Mouse (Mus musculus) CH12.LX (cell line): Measurements from ENCODE around the gene Hinfp.

Experiments used
- BHLHE40 ChIP-seq: IDR thresholded peaks from 2 replicates; pipeline ENCODE4 v1.6.1; 2011; ENCODE audit warnings: mild to moderate bottlenecking, low read depth, low read length, improper control_type of control experiment
- CHD2 ChIP-seq: IDR thresholded peaks from 2 replicates; pipeline ENCODE4 v1.6.1; 2011; ENCODE audit warnings: low read length, improper control_type of control experiment
- CTCF ChIP-seq, 2 experiments: IDR thresholded peaks in 1 of 2; conservative IDR thresholded peaks in 1 of 2; 2 replicates each; pipeline ENCODE4 v1.5.1; 2011 to 2012; ENCODE audit warnings: low read depth in 2 of 2, low read length in 2 of 2, improper control_type of control experiment in 1 of 2, inconsistent platforms in 1 of 2, mild to moderate bottlenecking in 1 of 2, moderate library complexity in 1 of 2
- E2F4 ChIP-seq: IDR thresholded peaks from 2 replicates; pipeline ENCODE4 v1.6.1; 2011; ENCODE audit warnings: low read depth, low read length, improper control_type of control experiment; ENCODE audit not compliant: insufficient replicate concordance
- EP300 ChIP-seq: IDR thresholded peaks from 2 replicates; pipeline ENCODE4 v1.6.1; 2011; ENCODE audit warnings: low read length, improper control_type of control experiment
- ETS1 ChIP-seq: conservative IDR thresholded peaks from 2 replicates; pipeline ENCODE4 v1.6.1; 2012; ENCODE audit warnings: low read depth, mild to moderate bottlenecking, inconsistent platforms, low read length, improper control_type of control experiment, moderate library complexity
- MAX ChIP-seq: IDR thresholded peaks from 2 replicates; pipeline ENCODE4 v1.6.1; 2011; ENCODE audit warnings: low read length, improper control_type of control experiment
- POLR2A ChIP-seq: IDR thresholded peaks from 2 replicates; pipeline ENCODE4 v1.6.1; 2011; ENCODE audit warnings: low read depth, mild to moderate bottlenecking, improper control_type of control experiment, low read length
- SMC3 ChIP-seq: IDR thresholded peaks from 2 replicates; pipeline ENCODE4 v1.6.1; 2011; ENCODE audit warnings: low read depth, low read length, improper control_type of control experiment
- UBTF ChIP-seq: IDR thresholded peaks from 2 replicates; pipeline ENCODE4 v1.6.1; 2012; ENCODE audit warnings: low read depth, mild to moderate bottlenecking, inconsistent platforms, low read length, improper control_type of control experiment, moderate library complexity
- ZC3H11A ChIP-seq: IDR thresholded peaks from 2 replicates; pipeline ENCODE4 v1.6.1; 2012; ENCODE audit warnings: low read depth, mild to moderate bottlenecking, inconsistent platforms, low read length, improper control_type of control experiment
- ZNF384 ChIP-seq: IDR thresholded peaks from 2 replicates; pipeline ENCODE4 v1.6.1; 2012; ENCODE audit warnings: low read depth, low read length, improper control_type of control experiment, inconsistent platforms

DNA sequence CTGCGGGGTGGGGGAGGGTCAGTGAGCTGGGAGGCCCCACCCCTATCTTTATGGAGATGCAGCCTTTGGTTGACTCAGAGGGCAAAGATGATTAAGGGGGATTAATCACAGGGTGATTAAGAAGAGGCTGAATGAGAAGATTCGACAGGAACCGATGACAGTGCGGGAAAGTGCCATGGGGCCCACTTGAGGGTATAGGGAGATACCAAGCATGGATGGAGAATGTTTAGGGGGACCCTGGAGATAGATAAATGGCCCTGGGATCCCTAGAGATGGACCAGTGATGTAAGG, 8.7 kb upstream of the Hinfp start:
- no peak for TF ChIP-seq ZC3H11A
- TF ChIP-seq UBTF: no peak
- TF ChIP-seq ZNF384: no peak
- no peak for TF ChIP-seq EP300
- no peak for TF ChIP-seq SMC3
- TF ChIP-seq MAX: no peak
- TF ChIP-seq POLR2A: no peak
- no peak for TF ChIP-seq BHLHE40
- no peak for TF ChIP-seq CHD2
- TF ChIP-seq E2F4: no peak
- TF ChIP-seq CTCF (conservative IDR thresholded peaks at IDR 0.05 in 1 of 2, IDR thresholded peaks at IDR 0.05 in 1 of 2; ENCODE audit: low read depth in 2 of 2, low read length in 2 of 2): no peak
- TF ChIP-seq ETS1: no peak
